In the genomic region with DNA sequence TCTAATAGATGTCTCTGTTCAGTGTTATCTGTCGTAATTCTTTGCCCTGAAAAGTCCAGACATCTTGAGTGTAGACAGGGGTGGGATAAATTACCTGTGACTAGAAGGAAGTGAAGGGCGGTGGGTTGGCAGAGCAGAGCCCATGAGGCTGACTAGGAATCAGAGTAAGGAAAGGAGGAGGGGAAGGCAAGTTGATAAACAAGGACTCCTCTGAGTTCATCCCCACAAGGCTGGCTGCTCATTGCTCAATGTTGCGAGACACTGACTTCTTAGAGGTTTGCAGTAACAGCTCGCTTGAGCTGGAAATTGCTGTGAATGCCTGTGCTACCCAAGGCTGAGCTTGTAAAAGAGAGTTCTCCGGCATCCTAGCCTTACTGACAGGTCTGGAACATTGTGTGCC, we compare ENCODE assay signal across 28 mouse cellular contexts.
DNase-seq lines count a peak whose midpoint lies in the region; ATAC-seq lines count a peak whose summit lies in the region.
"Had no signal": no experiment of that assay in that cellular context is flagged by ENCODE, and none has a peak within 500 bp of the region (broad histone marks: within the 10 kb centered on the region; RNA-seq: fewer than 3 reads in every experiment).

No protein-coding gene starts in this region.

- H3K4me1 ChIP-seq in kidney, embryonic 15.5 days: peaks cover 5% of the 10 kb centered on the region
- no peaks in the 10 kb centered on the region for H3K4me1 ChIP-seq in forebrain, embryonic 11.5 days (replicated peaks; ENCODE audit: control insufficient read depth, insufficient read depth, low read length)

- no peak overlapping the region for H3K27ac ChIP-seq in kidney, embryonic 15.5 days
- no peak overlapping the region for H3K27ac ChIP-seq in forebrain, embryonic 11.5 days (ENCODE audit: low read depth, low read length)
- H3K27ac ChIP-seq: embryonic facial prominence, embryonic 13.5 days; forebrain, embryonic 10.5 days; gastrocnemius, adult 2 months; heart, adult 2 months; heart, embryonic 10.5 days; heart, embryonic 13.5 days; hindbrain, embryonic 14.5 days; hindbrain, postnatal 0 days had no signal

- no peak overlapping the region for H3K4me2 ChIP-seq in kidney, embryonic 15.5 days
- H3K4me2 ChIP-seq in forebrain, embryonic 11.5 days (ENCODE audit: low read depth, low read length, severe bottlenecking): no peak overlapping the region
- H3K4me2 ChIP-seq: embryonic facial prominence, embryonic 13.5 days; heart, embryonic 13.5 days; hindbrain, embryonic 14.5 days had no signal

- peak; percentile 5 for DNase-seq in embryo, embryonic 10 days (ENCODE audit: low spot score)
- no peak for DNase-seq in embryo, embryonic 11 days
- no peak for DNase-seq in kidney, adult 11 months
- DNase-seq in retina, postnatal 1 day: peak; percentile 28
- no peak for DNase-seq in retina, embryonic 14.5 days (ENCODE audit: low spot score)
- no peak for DNase-seq in forebrain, embryonic 11.5 days (ENCODE audit: low spot score)
- no peak for DNase-seq in urinary bladder, postnatal 36 days (ENCODE audit: low spot score in 2 of 2)
- DNase-seq: adrenal gland, adult 2 months; adrenal gland, postnatal 14 days; cerebellum, adult 11-12 months; cerebellum, adult 8-10 months; cerebellum, postnatal 10 days; cerebellum, postnatal 36 days; forebrain, postnatal 0 days; gastrocnemius, adult 2 months; gastrocnemius, postnatal 25 days; heart, adult 2 months; heart, postnatal 14 days; heart, postnatal 4 days had no signal

- H3K9ac ChIP-seq in kidney, embryonic 15.5 days: no peak overlapping the region
- no peak overlapping the region for H3K9ac ChIP-seq in forebrain, embryonic 11.5 days (ENCODE audit: low read length)
- H3K9ac ChIP-seq: embryonic facial prominence, embryonic 13.5 days; forebrain, postnatal 0 days; heart, embryonic 13.5 days; hindbrain, embryonic 14.5 days had no signal

- no peak overlapping the region for H3K4me3 ChIP-seq in kidney, embryonic 15.5 days (replicated peaks)
- H3K4me3 ChIP-seq in forebrain, embryonic 11.5 days (ENCODE audit: low read depth, low read length): no peak overlapping the region
- H3K4me3 ChIP-seq: embryonic facial prominence, embryonic 13.5 days; forebrain, embryonic 10.5 days; gastrocnemius, adult 2 months; heart, adult 2 months; heart, embryonic 10.5 days; heart, embryonic 13.5 days had no signal

- ATAC-seq in kidney, embryonic 15.5 days (replicated peaks; ENCODE audit: low FRiP score): peak; percentile 58
- no peak for ATAC-seq in forebrain, embryonic 11.5 days (replicated peaks; ENCODE audit: low FRiP score)
- ATAC-seq: forebrain, embryonic 14.5 days; forebrain, postnatal 0 days; hindbrain, postnatal 0 days; inflammation-experienced regulatory T-cells, adult 6 months had no signal

- no peaks in the 10 kb centered on the region for H3K36me3 ChIP-seq in kidney, embryonic 15.5 days
- no peaks in the 10 kb centered on the region for H3K36me3 ChIP-seq in forebrain, embryonic 11.5 days (ENCODE audit: control insufficient read depth, insufficient read depth, low read length)
- H3K36me3 ChIP-seq: embryonic facial prominence, embryonic 13.5 days; forebrain, embryonic 10.5 days; heart, embryonic 10.5 days; heart, embryonic 13.5 days had no signal

- no peaks in the 10 kb centered on the region for H3K9me3 ChIP-seq in kidney, embryonic 15.5 days (replicated peaks)
- H3K9me3 ChIP-seq in forebrain, embryonic 11.5 days (ENCODE audit: control insufficient read depth, low read length): no peaks in the 10 kb centered on the region
- H3K9me3 ChIP-seq: embryonic facial prominence, embryonic 13.5 days; forebrain, embryonic 10.5 days; heart, embryonic 10.5 days; heart, embryonic 13.5 days had no signal

- 46% methylated on average over 5 of the region's 5 CpGs for WGBS in kidney, embryonic 15.5 days
- 79% methylated on average over 5 of the region's 5 CpGs for WGBS in forebrain, embryonic 11.5 days

- peaks cover 28% of the 10 kb centered on the region for H3K27me3 ChIP-seq in kidney, embryonic 15.5 days
- H3K27me3 ChIP-seq in forebrain, embryonic 11.5 days (ENCODE audit: control insufficient read depth, insufficient read depth, low read length): peaks cover under 1% of the 10 kb centered on the region; the same call in 1 of the 2 replicates

Comparison
In these comparisons a context has a peak if more than half of its experiments do, and no peak if none do; other contexts are left out.
1. DNase-seq: peak in embryo, embryonic 10 days (single experiment) and retina, postnatal 1 day (single experiment); none in embryo, embryonic 11 days (single experiment), kidney, adult 11 months (single experiment), retina, embryonic 14.5 days (single experiment), forebrain, embryonic 11.5 days (single experiment) and urinary bladder, postnatal 36 days (0 of 2).